Mouse (Mus musculus) bone marrow, adult 2 months (tissue): Measurements from ENCODE around the gene Rec114.

Experiments
- CTCF ChIP-seq: fragments of 200-500 bp; IDR thresholded peaks from 2 replicates; pipeline ENCODE4 v1.5.1; 2011; ENCODE audit warnings: low read length, control low read depth; ENCODE audit not compliant: control insufficient read depth, insufficient read depth
- POLR2A ChIP-seq: fragments of 200-500 bp; IDR thresholded peaks from 2 replicates; pipeline ENCODE4 v1.6.1; 2011; ENCODE audit warnings: low read depth, mild to moderate bottlenecking, control low read depth, low read length, borderline replicate concordance; ENCODE audit not compliant: control insufficient read depth

GRCm38 (mm10) chr9:58649265-58649626 is 94.5 kb downstream of the Rec114 start:
- TF ChIP-seq POLR2A (no peak), CTCF (no peak)
